Mouse (Mus musculus) liver, embryonic 14.5 days (tissue): ENCODE data around the gene Ccm2. TPM values are rescaled to one million over a fixed set of nuclear protein-coding genes. Genes with fewer than 3 reads are reported as not detected.
A peak's percentile ranks its signal among the peaks of the same experiment; 100 is the strongest.

ENCODE experiments used
- ATAC-seq: fragments of 200-750 bp; cut with Nextera tagmentation; 2 replicates; pipeline ENCODE4 v1.8.0; 2017; ENCODE audit warnings: moderate number of reproducible peaks, mild to moderate bottlenecking, moderate library complexity; ENCODE audit not compliant: insufficient read depth
- DNase-seq, 3 experiments: peaks; one replicate each; pipeline ENCODE4 v3.0.0-alpha.2; 2012 to 2013; ENCODE audit warnings: low read depth in 3 of 3, low spot score in 3 of 3
- H3K27ac ChIP-seq: fragments of 300-500 bp; sonication (generic); 2 replicates; pipeline ENCODE4 v1.5.1; 2014; ENCODE audit warnings: moderate library complexity, mild to moderate bottlenecking, control low read depth, inconsistent platforms
- H3K27me3 ChIP-seq: fragments of 300-500 bp; sonication (generic); 2 replicates; pipeline ENCODE4 v1.6.1; 2014; ENCODE audit warnings: mild to moderate bottlenecking, low read length, moderate library complexity; ENCODE audit not compliant: control insufficient read depth, insufficient read depth
- H3K36me3 ChIP-seq: fragments of 300-500 bp; sonication (generic); replicated peaks from 2 replicates; pipeline ENCODE4 v1.6.1; 2014; ENCODE audit warnings: low read depth; ENCODE audit not compliant: control insufficient read depth, insufficient read depth
- H3K4me1 ChIP-seq, 2 experiments: fragments of 200-500 bp in 1 of 2; fragments of 300-500 bp in 1 of 2; sonication (generic) in 1 of 2; replicated peaks; 2 replicates each; pipeline ENCODE4 v1.6.1; 2012 to 2014; ENCODE audit warnings: antibody characterized with exemption in 1 of 2, inconsistent platforms in 1 of 2, low read length in 1 of 2; ENCODE audit not compliant: control insufficient read depth in 2 of 2, insufficient read depth in 2 of 2
- H3K4me2 ChIP-seq: fragments of 300-500 bp; sonication (generic); 2 replicates; pipeline ENCODE4 v1.6.1; 2014; ENCODE audit warnings: low read depth, mild to moderate bottlenecking, control low read depth, moderate library complexity
- H3K4me3 ChIP-seq, 2 experiments: fragments of 200-500 bp in 1 of 2; fragments of 300-500 bp in 1 of 2; sonication (generic) in 1 of 2; 2 replicates each; pipeline ENCODE4 v1.5.1; 2012 to 2014; ENCODE audit warnings: low read depth in 2 of 2, low read length in 2 of 2, mild to moderate bottlenecking in 2 of 2, control low read depth in 1 of 2, inconsistent platforms in 1 of 2, moderate library complexity in 1 of 2; ENCODE audit not compliant: insufficient read depth in 1 of 2
- H3K9ac ChIP-seq: fragments of 300-500 bp; sonication (generic); replicated peaks from 2 replicates; pipeline ENCODE4 v1.6.1; 2014; ENCODE audit warnings: mild to moderate bottlenecking, control low read depth, moderate library complexity
- H3K9me3 ChIP-seq: fragments of 300-500 bp; sonication (generic); 2 replicates; pipeline ENCODE4 v1.6.1; 2016; ENCODE audit warnings: low read length, mixed read lengths; ENCODE audit not compliant: control insufficient read depth
- CTCF ChIP-seq: IDR thresholded peaks from 2 replicates; pipeline ENCODE4 v1.5.1; 2016; ENCODE audit warnings: antibody characterized with exemption, low read depth, control low read depth
- EP300 ChIP-seq: IDR thresholded peaks from 2 replicates; pipeline ENCODE4 v1.6.1; 2016; ENCODE audit warnings: antibody characterized with exemption, low read depth
- WGBS: fragments of 180-500 bp; shearing (Covaris S2); extraction: QIAGEN DNeasy Blood & Tissue Kit; methylation state at CpG from one replicate; pipeline ENCODE4 v1.1.7; 2014; ENCODE audit not compliant: insufficient replicate concordance; 5-methylcytosine and 5-hydroxymethylcytosine counted together
- polyA plus RNA-seq, 2 experiments: library from polyadenylated mRNA; depleted of rRNA in 1 of 2; stranded (reverse) in 1 of 2; unstranded in 1 of 2; fragments of >200 nt; fragmentation: Nextera tagmentation in 1 of 2; extraction: Ambion mirVana in 1 of 2; gene quantifications; 2 replicates each; pipeline versions ENCODE4 v1.2.1 to v1.2.3; 2012 to 2014

The Ccm2 gene
- polyA plus RNA-seq, 2 experiments = 33.1 to 39.4 TPM

- Histone ChIP-seq H3K9ac (no peak overlapping the region), H3K27ac (no peak overlapping the region), H3K4me2 (no peak overlapping the region), H3K4me3 (no peak overlapping the region), H3K4me1 (peaks cover 33 to 58% of the 10 kb centered on the region in 2 experiments), H3K27me3 (no peaks in the 10 kb centered on the region), H3K9me3 (no peaks in the 10 kb centered on the region), H3K36me3 (peaks cover 12% of the 10 kb centered on the region)
- no peak for TF ChIP-seq CTCF
- no peak for TF ChIP-seq EP300
- 92% methylated on average over 6 of the region's 6 CpGs for WGBS
- ATAC-seq = no peak
- DNase-seq = no peak
Observed at GRCm38 (mm10) chr11:6596205-6596604, 49.5 kb downstream of the Ccm2 start.

GRCm38 (mm10) chr11:6596616-6597015, 49.9 kb downstream of the Ccm2 start:
- Histone ChIP-seq H3K27ac (no peak overlapping the region), H3K4me1 (peaks cover 29 to 54% of the 10 kb centered on the region in 2 experiments), H3K4me3 (no peak overlapping the region), H3K9ac (no peak overlapping the region), H3K36me3 (peaks cover 12% of the 10 kb centered on the region), H3K4me2 (no peak overlapping the region), H3K27me3 (no peaks in the 10 kb centered on the region), H3K9me3 (no peaks in the 10 kb centered on the region)
- 82% methylated on average over 3 of the region's 3 CpGs for WGBS
- DNase-seq = no peak
- TF ChIP-seq EP300 (no peak), CTCF (no peak)
- no peak for ATAC-seq

DNA sequence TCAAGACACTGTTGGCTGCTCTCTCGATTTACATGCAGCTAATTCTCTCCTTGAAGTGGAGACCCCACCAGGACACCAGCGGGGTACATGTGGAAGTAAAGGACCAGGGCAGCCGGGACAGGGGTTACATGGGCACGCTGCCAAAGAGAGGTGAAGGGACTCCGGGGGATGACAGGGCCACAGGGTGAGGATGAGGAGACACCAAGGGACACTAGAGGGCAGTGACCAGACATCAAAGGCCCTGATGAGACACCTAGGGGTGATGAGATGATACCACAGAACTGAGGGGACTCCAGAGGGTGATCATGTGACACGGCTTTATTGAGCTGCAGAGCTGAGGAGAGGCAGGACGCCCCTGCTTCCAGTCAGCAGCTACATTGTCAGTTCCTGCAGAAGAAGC, 50.8 kb downstream of the Ccm2 start:
- Histone ChIP-seq H3K9me3 (no peaks in the 10 kb centered on the region), H3K4me1 (peaks cover 21 to 45% of the 10 kb centered on the region in 2 experiments), H3K9ac (no peak overlapping the region), H3K4me3 (no peak overlapping the region), H3K27me3 (no peaks in the 10 kb centered on the region), H3K36me3 (peaks cover 6% of the 10 kb centered on the region), H3K27ac (no peak overlapping the region; the same call in 1 of the 2 replicates), H3K4me2 (no peak overlapping the region)
- ATAC-seq = no peak
- TF ChIP-seq EP300 (no peak), CTCF (peak; percentile 56)
- 76% methylated on average over 7 of the region's 7 CpGs for WGBS
- no peak for DNase-seq

- peak overlapping the region in 1 of 2 experiments; percentile 36; a peak in 2 of 4 replicates for H3K4me3 ChIP-seq
- ATAC-seq = no peak
- H3K4me1 ChIP-seq = peaks cover 21 to 37% of the 10 kb centered on the region in 2 experiments
- TF ChIP-seq CTCF (no peak), EP300 (no peak)
- DNase-seq = no peak
- H3K9ac ChIP-seq = no peak overlapping the region; the same call in 1 of the 2 replicates
- no peaks in the 10 kb centered on the region for H3K9me3 ChIP-seq
- no peak overlapping the region for H3K27ac ChIP-seq
- peaks cover 3% of the 10 kb centered on the region; the same call in 1 of the 2 replicates for H3K27me3 ChIP-seq
- peak overlapping the region; percentile 53 for H3K4me2 ChIP-seq
- H3K36me3 ChIP-seq = peaks cover 6% of the 10 kb centered on the region
- whole genome bisulfite sequencing = 71% methylated on average over 19 of the region's 19 CpGs
Observed at GRCm38 (mm10) chr11:6598191-6598889, 51.7 kb downstream of the Ccm2 start.

DNA sequence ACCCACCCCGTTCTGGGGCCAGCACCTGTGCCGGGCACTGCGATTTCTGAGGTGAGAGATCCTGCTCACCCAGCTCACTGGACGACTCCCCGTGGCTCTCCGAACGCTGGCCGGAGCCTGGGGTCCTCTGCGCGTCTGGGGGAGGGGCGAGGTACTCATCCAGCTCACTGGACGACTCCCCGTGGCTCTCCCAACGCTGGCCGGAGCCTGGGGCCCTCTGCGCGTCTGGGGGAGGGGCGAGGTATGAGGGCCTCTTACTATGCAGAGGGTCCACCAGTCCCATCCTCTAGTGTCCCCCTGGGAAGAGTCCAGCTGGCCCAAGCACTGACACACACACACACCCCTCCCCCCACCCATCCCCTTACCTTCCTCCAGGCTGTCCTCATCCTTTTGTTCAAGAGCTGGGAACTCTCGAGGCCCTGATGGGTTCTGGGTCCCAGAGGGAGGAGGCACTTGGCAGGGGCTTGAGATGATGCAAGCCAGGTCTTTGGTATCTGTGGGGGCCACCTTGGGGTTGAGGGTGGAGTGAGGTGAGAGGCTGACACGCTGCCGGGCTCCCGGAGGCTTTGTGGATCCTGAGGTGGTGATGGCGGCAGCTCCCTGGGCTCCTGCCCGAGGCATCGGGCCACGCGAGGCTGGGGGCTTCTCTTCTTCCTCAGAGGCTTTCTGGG, 52.5 kb downstream of the Ccm2 start:
- peak; percentile 44 for ATAC-seq
- DNase-seq = peak in 1 of 3 experiments; percentile 28
- Histone ChIP-seq H3K27ac (no peak overlapping the region), H3K36me3 (peaks cover 6% of the 10 kb centered on the region), H3K4me2 (peak overlapping the region; percentile 53), H3K4me1 (peaks cover 21 to 31% of the 10 kb centered on the region in 2 experiments), H3K9ac (peak overlapping the region; percentile 27; the same call in 1 of the 2 replicates), H3K9me3 (no peaks in the 10 kb centered on the region), H3K27me3 (peaks cover 10% of the 10 kb centered on the region; the same call in 1 of the 2 replicates), H3K4me3 (peak overlapping the region in 1 of 2 experiments; percentile 36; a peak in 2 of 4 replicates)
- 45% methylated on average over 27 of the region's 27 CpGs for WGBS
- TF ChIP-seq EP300 (peak; percentile 58), CTCF (no peak)
